Mouse (Mus musculus): ENCODE data around the gene Unc50. TPM values are rescaled to one million over a fixed set of nuclear protein-coding genes. Genes with fewer than 3 reads are reported as not detected.

Gene Unc50
- total and polyA plus RNA-seq, 3 experiments = 61.8 to 609 (median 62.3) TPM

DNA sequence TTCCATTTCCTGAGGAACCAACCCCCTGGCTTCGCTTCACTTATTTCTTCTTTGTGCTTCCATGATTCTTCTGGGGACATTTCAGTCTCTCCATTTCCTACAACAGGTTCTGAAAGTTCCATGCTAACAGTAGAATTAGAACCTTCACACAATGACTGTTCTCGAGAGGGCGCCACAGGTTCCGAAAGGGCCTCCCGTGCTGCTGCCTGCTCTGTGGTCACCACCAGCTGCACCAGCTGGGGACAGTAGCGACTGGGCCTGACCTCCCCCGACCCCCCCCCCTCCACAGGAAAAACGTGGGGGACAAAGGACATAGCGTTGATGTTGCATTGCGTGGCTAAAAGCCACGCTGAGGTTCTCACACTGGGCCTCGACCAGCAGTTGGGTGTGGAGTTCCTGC, 58.6 kb downstream of the Unc50 start:
- no peaks in the 10 kb centered on the region for H3K79me2 ChIP-seq (ENCODE audit: control insufficient read depth, insufficient read depth, low read length, poor library complexity)
- no peak overlapping the region for H3K4me3 ChIP-seq (ENCODE audit: control insufficient read depth in 1 of 2, insufficient read depth in 1 of 2, low read depth in 2 of 2, low read length in 2 of 2)
- no peaks in the 10 kb centered on the region for H3K27me3 ChIP-seq (ENCODE audit: control insufficient read depth in 1 of 2, insufficient read depth in 2 of 2, low read length in 2 of 2)
- H3K4me1 ChIP-seq (ENCODE audit: control insufficient read depth in 1 of 2, insufficient read depth in 2 of 2, low read length in 2 of 2) = peaks cover 0 to 11% of the 10 kb centered on the region in 2 experiments; a peak in 2 of 4 replicates
- DNase-seq (ENCODE audit: low read depth, low spot score) = no peak
- H3K9ac ChIP-seq (ENCODE audit: control insufficient read depth, low read depth, low read length, poor library complexity, severe bottlenecking) = no peak overlapping the region
- H3K9me3 ChIP-seq (replicated peaks; ENCODE audit: insufficient read depth, low read length) = no peaks in the 10 kb centered on the region
- no peak overlapping the region for H3K27ac ChIP-seq (ENCODE audit: control insufficient read depth, low read depth, low read length)
- TF ChIP-seq CHD2 (IDR thresholded peaks at IDR 0.05; ENCODE audit: low read length) (no peak), E2F4 (IDR thresholded peaks at IDR 0.05; ENCODE audit: borderline replicate concordance, low read depth, low read length) (no peak)
- H3K36me3 ChIP-seq (ENCODE audit: control insufficient read depth in 1 of 2, insufficient read depth in 2 of 2, low read length in 2 of 2) = peaks cover 0 to 9% of the 10 kb centered on the region in 2 experiments; a peak in 2 of 4 replicates

Other genes with a start within 250 kb of the Unc50 start
- gene Cnga3, start 215.7 kb upstream of the Unc50 start, total RNA-seq (2012; rRNA removed) = 0.04 TPM in 1 of 2 replicates, not detected in the other
- not detected for gene Cnga3, start 215.7 kb upstream of the Unc50 start, polyA plus RNA-seq (2012; ENCODE audit: insufficient read depth in 1 of 2, insufficient read length in 2 of 2, low read depth in 1 of 2, low replicate concordance in 2 of 2, missing spikeins in 1 of 2)
- gene Inpp4a, start 130.3 kb upstream of the Unc50 start, total RNA-seq (2012; rRNA removed) = 1.6 and 2.4 TPM in 2 replicates
- 1 to 10 TPM in 1 of 2 experiments, not detected in 1; 5.0 TPM for gene Inpp4a, start 130.3 kb upstream of the Unc50 start, polyA plus RNA-seq (2012; ENCODE audit: insufficient read depth in 1 of 2, insufficient read length in 2 of 2, low read depth in 1 of 2, low replicate concordance in 2 of 2, missing spikeins in 1 of 2)
- 26.7 and 31.4 TPM in 2 replicates for gene Coa5, start within 50 bp of the Unc50 start, total RNA-seq (2012; rRNA removed)
- 10 to 100 TPM in 1 of 2 experiments, not detected in 1; 34.5 TPM for gene Coa5, start within 50 bp of the Unc50 start, polyA plus RNA-seq (2012; ENCODE audit: insufficient read depth in 1 of 2, insufficient read length in 2 of 2, low read depth in 1 of 2, low replicate concordance in 2 of 2, missing spikeins in 1 of 2)
- 1.9 and 2.7 TPM in 2 replicates for gene Mgat4a, start 110.9 kb downstream of the Unc50 start, total RNA-seq (2012; rRNA removed)
- 1 to 10 TPM in 1 of 2 experiments, not detected in 1; 2.8 TPM for gene Mgat4a, start 110.9 kb downstream of the Unc50 start, polyA plus RNA-seq (2012; ENCODE audit: insufficient read depth in 1 of 2, insufficient read length in 2 of 2, low read depth in 1 of 2, low replicate concordance in 2 of 2, missing spikeins in 1 of 2)

All from MEL (cell line).